Mouse (Mus musculus): ENCODE results near the gene Tdrd3. TPM values are rescaled to one million over a fixed set of nuclear protein-coding genes. Genes with fewer than 3 reads are reported as not detected.
A peak's percentile ranks its signal among the peaks of the same experiment; 100 is the strongest.

Tdrd3 gene
- polyA plus RNA-seq, 1 experiment from 2014 or later = 36.7 TPM

- Histone ChIP-seq H3K4me3 (ENCODE audit: low read depth, low read length) (no peak overlapping the region), H3K4me2 (no peak overlapping the region), H3K9me3 (ENCODE audit: low read depth, low read length) (no peaks in the 10 kb centered on the region), H3K27me3 (ENCODE audit: insufficient read depth, low read length) (no peaks in the 10 kb centered on the region), H3K36me3 (ENCODE audit: insufficient read depth) (0 out of 2 replicates have a peak, but pooled peaks cover 3% of the 10 kb centered on the region), H3K9ac (no peak overlapping the region), H3K27ac (ENCODE audit: low read depth) (no peak overlapping the region), H3K4me1 (ENCODE audit: insufficient read depth) (no peaks in the 10 kb centered on the region)
- 12% methylated on average over 7 of the region's 7 CpGs for WGBS
- peak; percentile 77 for ATAC-seq (ENCODE audit: insufficient read depth)
- peak; percentile 90 for TF ChIP-seq CTCF (IDR thresholded peaks at IDR 0.05; ENCODE audit: low read depth)
- peak; percentile 95 for DNase-seq
Measured at GRCm38 (mm10) chr14:87451645-87452443, 35.4 kb downstream of the Tdrd3 start.

GRCm38 (mm10) chr14:87455630-87456175 is 39.3 kb downstream of the Tdrd3 start:
- Histone ChIP-seq H3K36me3 (ENCODE audit: insufficient read depth) (peaks cover 10% of the 10 kb centered on the region; the same call in 1 of the 2 replicates), H3K9ac (no peak overlapping the region), H3K27me3 (ENCODE audit: insufficient read depth, low read length) (no peaks in the 10 kb centered on the region), H3K4me2 (no peak overlapping the region), H3K4me1 (ENCODE audit: insufficient read depth) (no peaks in the 10 kb centered on the region), H3K9me3 (ENCODE audit: low read depth, low read length) (no peaks in the 10 kb centered on the region), H3K4me3 (ENCODE audit: low read depth, low read length) (no peak overlapping the region), H3K27ac (ENCODE audit: low read depth) (no peak overlapping the region)
- WGBS = 68% methylated on average over 5 of the region's 5 CpGs
- ATAC-seq (ENCODE audit: insufficient read depth) (0 out of 2 replicates have a peak, but pooled peaks have one; percentile 27), DNase-seq (peak; percentile 19)
- TF ChIP-seq CTCF (IDR thresholded peaks at IDR 0.05; ENCODE audit: low read depth) = no peak

GRCm38 (mm10) chr14:87459777-87460176 is 43.3 kb downstream of the Tdrd3 start:
- DNase-seq = no peak
- no peak overlapping the region for H3K4me3 ChIP-seq (ENCODE audit: low read depth, low read length)
- TF ChIP-seq CTCF (IDR thresholded peaks at IDR 0.05; ENCODE audit: low read depth) = no peak
- ATAC-seq (ENCODE audit: insufficient read depth) = no peak
- H3K27me3 ChIP-seq (ENCODE audit: insufficient read depth, low read length) = no peaks in the 10 kb centered on the region
- H3K9me3 ChIP-seq (ENCODE audit: low read depth, low read length) = no peaks in the 10 kb centered on the region
- H3K4me2 ChIP-seq = no peak overlapping the region
- H3K9ac ChIP-seq = no peak overlapping the region
- H3K27ac ChIP-seq (ENCODE audit: low read depth) = no peak overlapping the region
- H3K36me3 ChIP-seq (ENCODE audit: insufficient read depth) = peaks cover 10% of the 10 kb centered on the region; the same call in 1 of the 2 replicates
- H3K4me1 ChIP-seq (ENCODE audit: insufficient read depth) = no peaks in the 10 kb centered on the region
- 69% methylated on average over 1 of the region's 1 CpGs for WGBS

DNA sequence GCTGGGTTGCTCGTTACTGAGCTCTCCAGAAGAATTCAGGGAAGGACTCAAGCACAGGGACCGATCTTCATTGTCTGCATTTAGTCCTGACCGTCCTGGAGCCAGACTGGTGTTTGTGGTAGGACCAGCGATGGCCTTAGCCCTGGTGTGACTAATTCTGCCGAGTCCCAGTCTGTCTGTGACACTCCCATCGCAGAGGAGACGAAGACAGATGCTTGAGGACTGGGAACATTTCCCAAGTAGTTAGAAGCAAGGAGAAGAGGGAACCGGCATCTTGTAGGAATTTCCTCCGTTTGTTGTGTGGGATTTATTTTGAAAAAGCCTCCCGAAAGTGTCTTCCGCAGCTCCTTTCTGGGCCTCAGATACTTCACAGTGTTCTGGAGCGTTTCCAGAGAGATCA is 45.1 kb downstream of the Tdrd3 start:
- Histone ChIP-seq H3K4me3 (ENCODE audit: low read depth, low read length) (no peak overlapping the region), H3K36me3 (ENCODE audit: insufficient read depth) (peaks cover 10% of the 10 kb centered on the region; the same call in 1 of the 2 replicates), H3K4me1 (ENCODE audit: insufficient read depth) (no peaks in the 10 kb centered on the region), H3K27ac (ENCODE audit: low read depth) (no peak overlapping the region), H3K4me2 (no peak overlapping the region), H3K9me3 (ENCODE audit: low read depth, low read length) (no peaks in the 10 kb centered on the region), H3K9ac (no peak overlapping the region), H3K27me3 (ENCODE audit: insufficient read depth, low read length) (no peaks in the 10 kb centered on the region)
- TF ChIP-seq CTCF (IDR thresholded peaks at IDR 0.05; ENCODE audit: low read depth) = no peak
- ATAC-seq (ENCODE audit: insufficient read depth) (no peak; the same call in 1 of the 2 replicates), DNase-seq (peak; percentile 11)
- 57% methylated on average over 12 of the region's 12 CpGs for WGBS

DNA sequence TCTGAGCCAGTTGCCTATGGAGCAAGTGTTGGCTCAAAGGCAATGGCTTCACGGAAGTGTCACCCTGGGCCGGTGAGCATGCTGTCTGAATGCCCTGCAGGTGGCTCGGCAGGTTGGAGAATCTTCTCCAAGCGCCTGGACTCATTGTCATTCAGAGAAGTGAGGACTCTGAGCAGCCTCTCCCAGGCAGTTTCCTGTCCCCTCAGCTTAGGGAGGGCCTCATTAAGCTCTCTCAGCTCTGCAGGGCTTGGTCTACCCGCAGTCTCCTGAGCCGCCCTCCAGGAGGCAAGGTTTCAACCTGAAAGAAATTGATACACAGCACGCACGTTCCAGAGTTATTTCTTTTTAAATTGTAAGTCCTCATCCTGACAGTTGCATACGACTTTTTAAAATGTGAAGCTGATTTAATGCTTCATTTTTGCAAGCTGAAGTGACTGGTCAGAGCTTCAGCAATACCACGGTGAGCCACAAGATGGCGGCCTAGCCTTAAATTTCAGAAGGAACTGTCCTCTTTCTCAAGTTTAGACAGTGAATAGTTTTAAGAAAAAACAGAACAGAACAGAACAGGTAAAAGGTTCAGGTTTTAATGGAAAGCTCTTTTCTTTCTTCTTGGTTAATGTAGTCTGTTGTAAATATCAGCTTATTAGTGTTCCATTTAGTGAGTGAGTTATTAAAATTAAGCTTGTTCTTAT is 47.7 kb downstream of the Tdrd3 start:
- Histone ChIP-seq H3K4me2 (no peak overlapping the region), H3K9ac (no peak overlapping the region), H3K9me3 (ENCODE audit: low read depth, low read length) (no peaks in the 10 kb centered on the region), H3K4me3 (ENCODE audit: low read depth, low read length) (no peak overlapping the region), H3K36me3 (ENCODE audit: insufficient read depth) (peaks cover 3% of the 10 kb centered on the region; the same call in 1 of the 2 replicates), H3K4me1 (ENCODE audit: insufficient read depth) (no peaks in the 10 kb centered on the region), H3K27me3 (ENCODE audit: insufficient read depth, low read length) (no peaks in the 10 kb centered on the region), H3K27ac (ENCODE audit: low read depth) (no peak overlapping the region)
- WGBS = 24% methylated on average over 11 of the region's 11 CpGs
- DNase-seq (peak; percentile 93), ATAC-seq (ENCODE audit: insufficient read depth) (peak; percentile 61; the same call in 1 of the 2 replicates)
- peak; percentile 83 for TF ChIP-seq CTCF (IDR thresholded peaks at IDR 0.05; ENCODE audit: low read depth)

GRCm38 (mm10) chr14:87464655-87465054 is 48.2 kb downstream of the Tdrd3 start:
- Histone ChIP-seq H3K4me3 (ENCODE audit: low read depth, low read length) (no peak overlapping the region), H3K4me2 (no peak overlapping the region), H3K9ac (no peak overlapping the region), H3K27me3 (ENCODE audit: insufficient read depth, low read length) (no peaks in the 10 kb centered on the region), H3K4me1 (ENCODE audit: insufficient read depth) (no peaks in the 10 kb centered on the region), H3K36me3 (ENCODE audit: insufficient read depth) (peaks cover 3% of the 10 kb centered on the region; the same call in 1 of the 2 replicates), H3K27ac (ENCODE audit: low read depth) (no peak overlapping the region), H3K9me3 (ENCODE audit: low read depth, low read length) (no peaks in the 10 kb centered on the region)
- no peak for TF ChIP-seq CTCF (IDR thresholded peaks at IDR 0.05; ENCODE audit: low read depth)
- ATAC-seq (ENCODE audit: insufficient read depth) (peak; percentile 33; the same call in 1 of the 2 replicates), DNase-seq (no peak)

GRCm38 (mm10) chr14:87467586-87467985 is 51.1 kb downstream of the Tdrd3 start:
- 79% methylated on average over 12 of the region's 12 CpGs for WGBS
- DNase-seq = no peak
- H3K4me3 ChIP-seq (ENCODE audit: low read depth, low read length) = no peak overlapping the region
- no peak for TF ChIP-seq CTCF (IDR thresholded peaks at IDR 0.05; ENCODE audit: low read depth)
- H3K36me3 ChIP-seq (ENCODE audit: insufficient read depth) = peaks cover 7% of the 10 kb centered on the region; the same call in 1 of the 2 replicates
- ATAC-seq (ENCODE audit: insufficient read depth) = no peak
- no peaks in the 10 kb centered on the region for H3K9me3 ChIP-seq (ENCODE audit: low read depth, low read length)
- no peak overlapping the region for H3K4me2 ChIP-seq
- H3K4me1 ChIP-seq (ENCODE audit: insufficient read depth) = no peaks in the 10 kb centered on the region
- no peak overlapping the region for H3K27ac ChIP-seq (ENCODE audit: low read depth)
- H3K27me3 ChIP-seq (ENCODE audit: insufficient read depth, low read length) = no peaks in the 10 kb centered on the region
- H3K9ac ChIP-seq = no peak overlapping the region
